Comparison of ENCODE assay signal across 27 mouse cellular contexts in genomic region chr1:134445418-134445817, GRCm38 (mm10). TPM values are rescaled to one million over a fixed set of nuclear protein-coding genes. Genes with fewer than 3 reads are reported as not detected.
DNase-seq lines count a peak whose midpoint lies in the region.
"Had no signal": no experiment of that assay in that cellular context is flagged by ENCODE, and none has a peak within 500 bp of the region (broad histone marks: within the 10 kb centered on the region; RNA-seq: fewer than 3 reads in every experiment).

No protein-coding gene starts in this region.

- H3K4me3 ChIP-seq in brown adipose tissue, adult 24 weeks (ENCODE audit: insufficient read depth, low read depth, low read length) = no peak overlapping the region
- H3K4me3 ChIP-seq: embryonic facial prominence, embryonic 13.5 days; embryonic facial prominence, embryonic 15.5 days; erythroblast, embryonic 14.5 days; forebrain, embryonic 10.5 days; forebrain, embryonic 12.5 days had no signal

- peaks cover 3% of the 10 kb centered on the region for H3K4me1 ChIP-seq in brown adipose tissue, adult 24 weeks (ENCODE audit: control insufficient read depth, insufficient read depth, insufficient read length, low read length)
- H3K4me1 ChIP-seq: embryonic facial prominence, embryonic 13.5 days; embryonic facial prominence, embryonic 15.5 days; forebrain, embryonic 10.5 days; forebrain, embryonic 12.5 days had no signal

- H3K27ac ChIP-seq in brown adipose tissue, adult 24 weeks (replicated peaks; ENCODE audit: low read depth, low read length) = 0 out of 2 replicates have a peak overlapping the region, but pooled peaks have one; percentile 30
- H3K27ac ChIP-seq: embryonic facial prominence, embryonic 13.5 days; embryonic facial prominence, embryonic 15.5 days; forebrain, embryonic 10.5 days; forebrain, embryonic 12.5 days had no signal

- DNase-seq in adrenal gland, postnatal 10 days = peak; percentile 43
- DNase-seq in adrenal gland, postnatal 25 days = no peak
- peak; percentile 21 to 56 for DNase-seq in adrenal gland, postnatal 36 days
- no peak for DNase-seq in adrenal gland, adult 8-10 months
- peak; percentile 33 for DNase-seq in adipocyte (ENCODE audit: low spot score)
- DNase-seq in urinary bladder, adult 2 months (ENCODE audit: low spot score) = no peak
- DNase-seq: cerebellum, adult 11 months; cerebellum, adult 18-20 months; cerebellum, adult 8-10 months; cerebellum, adult 9-11 months; cerebellum, postnatal 14 days; cerebellum, postnatal 36 days; embryo, embryonic 11 days had no signal

RNA-seq across cellular contexts. Expression of gene Klhl12, which starts 9.9 kb away (rescaled TPM):
- total RNA-seq in adrenal gland, postnatal 10 days (2021) = 10 to 100 TPM; 16.4 to 22.3 TPM
- total RNA-seq in adrenal gland, postnatal 25 days (2021) = 20.1 and 24.9 TPM in 2 replicates
- total RNA-seq in adrenal gland, postnatal 36 days (2021) = 10 to 100 TPM; 21.5 to 22.9 TPM
- total RNA-seq in adrenal gland, adult 8-10 months (2022) = 10 to 100 TPM; 24.2 to 32.8 (median 26.4) TPM
- polyA plus RNA-seq in brown adipose tissue, adult 24 weeks (2012; ENCODE audit: insufficient read depth, insufficient read length, missing spikeins) = 7.0 and 9.9 TPM in 2 replicates
- polyA plus RNA-seq in urinary bladder, adult 2 months (2012; rRNA removed) = 15.2 and 16.3 TPM in 2 replicates

RNA-seq across cellular contexts. Expression of gene Adipor1, which starts 30.2 kb away (rescaled TPM):
- total RNA-seq in adrenal gland, postnatal 10 days (2021) = 100 to 1,000 TPM; 114 to 116 TPM
- 129 and 132 TPM in 2 replicates for total RNA-seq in adrenal gland, postnatal 25 days (2021)
- total RNA-seq in adrenal gland, postnatal 36 days (2021) = 100 to 1,000 TPM; 125 to 139 TPM
- total RNA-seq in adrenal gland, adult 8-10 months (2022) = 100 to 1,000 TPM; 123 to 151 (median 129) TPM
- 94.9 and 119 TPM in 2 replicates for polyA plus RNA-seq in brown adipose tissue, adult 24 weeks (2012; ENCODE audit: insufficient read depth, insufficient read length, missing spikeins)
- polyA plus RNA-seq in urinary bladder, adult 2 months (2012; rRNA removed) = 77.7 and 87.7 TPM in 2 replicates

RNA-seq across cellular contexts. Expression of gene Cyb5r1, which starts 40.1 kb away (rescaled TPM):
- 10 to 100 TPM; 21.0 to 33.0 TPM for total RNA-seq in adrenal gland, postnatal 10 days (2021)
- 51.2 and 62.0 TPM in 2 replicates for total RNA-seq in adrenal gland, postnatal 25 days (2021)
- 10 to 100 TPM; 28.6 to 55.4 TPM for total RNA-seq in adrenal gland, postnatal 36 days (2021)
- total RNA-seq in adrenal gland, adult 8-10 months (2022) = 10 to 100 TPM; 34.8 to 55.8 (median 42.2) TPM
- 21.2 and 26.5 TPM in 2 replicates for polyA plus RNA-seq in brown adipose tissue, adult 24 weeks (2012; ENCODE audit: insufficient read depth, insufficient read length, missing spikeins)
- polyA plus RNA-seq in urinary bladder, adult 2 months (2012; rRNA removed) = 41.1 and 41.7 TPM in 2 replicates

RNA-seq across cellular contexts. Expression of gene Rabif, which starts 49.0 kb away (rescaled TPM):
- 10 to 100 TPM; 22.6 to 26.6 TPM for total RNA-seq in adrenal gland, postnatal 10 days (2021)
- total RNA-seq in adrenal gland, postnatal 25 days (2021) = 34.1 and 38.4 TPM in 2 replicates
- 10 to 100 TPM; 27.6 to 37.3 TPM for total RNA-seq in adrenal gland, postnatal 36 days (2021)
- total RNA-seq in adrenal gland, adult 8-10 months (2022) = 10 to 100 TPM; 25.4 to 34.9 (median 30.4) TPM
- 24.7 and 25.4 TPM in 2 replicates for polyA plus RNA-seq in brown adipose tissue, adult 24 weeks (2012; ENCODE audit: insufficient read depth, insufficient read length, missing spikeins)
- 21.6 and 24.7 TPM in 2 replicates for polyA plus RNA-seq in urinary bladder, adult 2 months (2012; rRNA removed)

RNA-seq across cellular contexts. Expression of gene 4933406M09Rik, which starts 59.7 kb away (rescaled TPM):
- not detected for total RNA-seq in adrenal gland, postnatal 10 days (2021)
- not detected in 2 replicates for total RNA-seq in adrenal gland, postnatal 25 days (2021)
- not detected for total RNA-seq in adrenal gland, postnatal 36 days (2021)
- not detected for total RNA-seq in adrenal gland, adult 8-10 months (2022)
- polyA plus RNA-seq in brown adipose tissue, adult 24 weeks (2012; ENCODE audit: insufficient read depth, insufficient read length, missing spikeins) = not detected in 2 replicates
- polyA plus RNA-seq in urinary bladder, adult 2 months (2012; rRNA removed) = not detected in 2 replicates
- total RNA-seq: common myeloid progenitor, adult 5-6 weeks; gastrocnemius, adult 18-20 months; MEL had no signal
- polyA plus RNA-seq: C2C12; embryonic facial prominence, embryonic 11.5 days; embryonic facial prominence, embryonic 13.5 days; embryonic facial prominence, embryonic 15.5 days; forebrain, embryonic 10.5 days; forebrain, embryonic 12.5 days; forebrain, embryonic 14.5 days; forebrain, embryonic 16.5 days; frontal cortex, adult 2 months had no signal

Comparison
In these comparisons a context has a peak if more than half of its experiments do, and no peak if none do; other contexts are left out.
1. DNase-seq: peak in adrenal gland, postnatal 10 days (single experiment), adrenal gland, postnatal 36 days (2 of 2) and adipocyte (single experiment); none in adrenal gland, postnatal 25 days (single experiment), adrenal gland, adult 8-10 months (single experiment) and urinary bladder, adult 2 months (single experiment).